Mouse (Mus musculus): ENCODE results near the gene Usp48.
"Not testable (repeated sequence)": the region's sequence is repeated elsewhere in the genome, so short reads cannot be mapped to it uniquely, and the experiment has no call there.

Usp48 gene

DNA sequence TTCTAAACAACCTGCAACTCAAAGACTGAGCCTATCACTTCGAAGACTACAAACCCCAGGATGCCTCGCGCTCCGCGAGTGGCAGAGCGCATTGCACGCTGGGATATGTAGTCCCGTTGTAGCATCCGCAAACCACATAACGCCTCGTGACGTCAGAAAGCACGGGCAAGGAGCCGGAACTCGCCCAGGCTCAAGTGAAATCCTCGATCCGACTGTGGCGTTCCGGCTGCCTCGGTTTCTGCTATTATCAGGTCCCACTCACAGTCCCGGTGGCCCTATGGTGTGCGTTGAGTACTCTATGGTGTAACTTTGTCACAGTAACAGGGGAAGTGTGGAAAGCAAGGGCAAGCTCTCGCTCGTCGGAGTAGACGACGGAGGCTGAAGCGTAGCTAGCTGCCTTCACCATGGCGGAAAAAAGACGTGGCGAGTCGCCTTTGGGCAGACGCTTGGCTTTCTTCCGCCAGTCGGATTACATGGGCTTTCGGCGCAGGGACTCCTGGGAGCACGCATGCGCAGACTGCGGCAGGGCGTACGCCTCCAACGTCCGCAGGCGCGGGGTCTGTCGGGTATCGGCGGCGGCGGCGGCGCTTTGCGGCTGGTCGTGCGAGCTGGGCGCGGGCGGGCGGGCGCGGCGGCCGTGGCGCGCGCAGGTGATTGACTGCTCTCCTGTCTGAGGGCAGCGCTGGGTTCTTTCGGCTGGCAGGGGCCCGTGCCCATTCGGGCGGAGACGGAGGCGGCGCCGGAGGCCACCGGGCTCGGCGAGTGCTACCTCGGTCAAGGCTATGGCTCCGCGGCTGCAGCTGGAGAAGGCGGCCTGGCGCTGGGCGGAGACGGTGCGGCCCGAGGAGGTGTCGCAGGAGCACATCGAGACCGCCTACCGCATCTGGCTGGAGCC lies at the start of gene Usp48:
Gene Usp48 (plus strand): TSS at position 155 of the 895 bp plus-strand sequence.
- peak; percentile 98 for DNase-seq

DNA sequence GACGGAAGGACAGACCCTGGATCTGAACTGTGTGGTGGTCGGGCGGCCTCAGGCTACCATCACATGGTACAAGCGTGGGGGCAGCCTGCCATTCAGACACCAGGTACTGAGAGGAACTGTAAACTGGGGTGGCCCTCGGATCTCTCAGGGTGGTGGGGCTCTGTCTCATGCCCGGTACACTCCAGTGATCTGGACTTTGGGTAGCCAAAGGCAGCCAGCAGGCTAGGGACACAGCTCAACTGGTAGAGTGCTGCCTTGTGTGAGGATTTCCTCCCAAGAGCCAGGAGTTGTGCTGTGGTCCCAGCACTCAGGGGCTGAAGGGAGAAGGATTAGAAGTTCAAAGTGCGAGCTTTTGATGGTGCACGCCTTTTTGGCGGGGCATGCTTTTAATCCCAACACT lies 48.0 kb upstream of the Usp48 start:
- DNase-seq = peak; percentile 14 to 18

DNA sequence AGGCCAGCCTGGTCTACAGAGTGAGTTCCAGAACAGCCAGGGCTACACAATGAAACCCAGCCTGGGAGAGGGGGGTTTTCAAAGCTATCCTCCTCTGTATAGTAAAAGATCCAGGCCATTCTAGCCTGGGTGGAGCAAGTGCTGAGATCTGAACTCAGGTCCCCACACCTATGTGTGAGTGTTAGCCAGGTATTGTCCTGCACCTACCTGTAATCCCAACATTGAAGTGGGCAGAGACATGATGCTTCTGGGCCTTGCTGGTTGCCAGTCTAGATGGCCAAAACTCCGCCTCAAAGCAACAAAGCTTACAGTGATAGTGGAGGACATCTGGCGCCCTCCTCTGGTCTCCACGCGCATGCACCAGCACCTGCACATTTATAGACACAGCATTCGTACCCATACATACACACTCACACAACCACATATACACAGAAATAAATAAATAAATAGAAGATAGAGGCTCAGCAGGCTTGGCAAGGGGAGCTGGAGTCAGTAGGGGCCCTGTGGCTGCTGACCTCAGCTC lies 47.5 kb upstream of the Usp48 start:
- peak; percentile 10 to 58 for DNase-seq

GRCm38 (mm10) chr4:137553466-137553865 lies 40.1 kb upstream of the Usp48 start:
- no peak for DNase-seq

GRCm38 (mm10) chr4:137556673-137557210 lies 36.8 kb upstream of the Usp48 start:
- no peak for DNase-seq

- no peak for DNase-seq
Measured at GRCm38 (mm10) chr4:137569873-137570272, 23.7 kb upstream of the Usp48 start.

- DNase-seq = no peak
Measured at GRCm38 (mm10) chr4:137574469-137574868, 19.1 kb upstream of the Usp48 start, which contains the start of gene Ldlrad2. TSS of gene Ldlrad2 (minus strand) at chr4:137574569.

DNA sequence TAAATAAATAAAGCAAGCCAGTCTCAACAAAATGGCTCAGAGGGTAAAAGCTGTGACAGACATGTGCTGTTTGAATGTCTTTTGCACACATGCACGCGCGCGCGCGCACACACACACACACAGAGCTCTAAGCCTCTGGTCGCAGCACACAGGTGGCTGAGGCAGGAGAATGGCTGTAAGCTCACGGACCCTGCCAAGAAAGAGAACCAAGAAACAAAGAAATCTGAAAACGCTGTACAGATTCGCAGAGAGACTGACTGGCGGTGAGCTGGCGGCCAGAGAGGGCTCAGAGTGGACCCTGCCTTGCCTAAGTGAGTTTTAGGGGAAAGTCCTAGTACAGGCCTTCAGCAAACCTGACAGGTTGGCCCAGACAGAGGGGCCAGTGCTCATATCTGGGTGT lies 16.1 kb upstream of the Usp48 start:
- no peak for DNase-seq

GRCm38 (mm10) chr4:137578181-137578845 lies 15.2 kb upstream of the Usp48 start:
- peak in 1 of 2 experiments; percentile 58 for DNase-seq

- no peak for DNase-seq
Measured at GRCm38 (mm10) chr4:137579789-137580188, 13.8 kb upstream of the Usp48 start.

DNA sequence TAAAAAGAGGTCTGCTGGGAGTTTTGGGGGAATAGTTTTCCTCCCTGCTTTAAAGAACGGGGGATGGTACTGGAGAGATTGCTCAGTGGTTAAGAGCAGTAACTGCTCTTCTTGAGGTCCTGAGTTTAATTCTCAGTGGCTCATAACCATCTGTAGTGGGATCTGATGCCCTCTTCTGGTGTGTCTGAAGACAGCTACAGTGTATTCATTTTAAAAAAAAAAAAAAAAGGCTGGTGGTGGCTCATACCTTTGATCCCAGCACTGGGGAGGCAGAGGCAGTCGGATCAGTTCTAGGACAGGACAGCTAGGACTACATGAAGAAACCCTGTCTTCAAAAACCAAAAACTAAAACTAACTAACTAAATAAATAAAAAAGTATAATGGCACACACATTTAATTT lies 13.3 kb upstream of the Usp48 start:
- DNase-seq = no peak

- DNase-seq = no peak
Measured at GRCm38 (mm10) chr4:137581815-137582214, 11.7 kb upstream of the Usp48 start.

- not testable (repeated sequence) for DNase-seq
Measured at GRCm38 (mm10) chr4:137589095-137589494, 4.5 kb upstream of the Usp48 start.

- DNase-seq = no peak
Measured at GRCm38 (mm10) chr4:137589586-137589985, 4.0 kb upstream of the Usp48 start.

- no peak for DNase-seq
Measured at GRCm38 (mm10) chr4:137590961-137591360, 2.6 kb upstream of the Usp48 start.

GRCm38 (mm10) chr4:137594496-137595270 lies 1.1 kb downstream of the Usp48 start:
- peak in 1 of 2 experiments; percentile 33 for DNase-seq

DNA sequence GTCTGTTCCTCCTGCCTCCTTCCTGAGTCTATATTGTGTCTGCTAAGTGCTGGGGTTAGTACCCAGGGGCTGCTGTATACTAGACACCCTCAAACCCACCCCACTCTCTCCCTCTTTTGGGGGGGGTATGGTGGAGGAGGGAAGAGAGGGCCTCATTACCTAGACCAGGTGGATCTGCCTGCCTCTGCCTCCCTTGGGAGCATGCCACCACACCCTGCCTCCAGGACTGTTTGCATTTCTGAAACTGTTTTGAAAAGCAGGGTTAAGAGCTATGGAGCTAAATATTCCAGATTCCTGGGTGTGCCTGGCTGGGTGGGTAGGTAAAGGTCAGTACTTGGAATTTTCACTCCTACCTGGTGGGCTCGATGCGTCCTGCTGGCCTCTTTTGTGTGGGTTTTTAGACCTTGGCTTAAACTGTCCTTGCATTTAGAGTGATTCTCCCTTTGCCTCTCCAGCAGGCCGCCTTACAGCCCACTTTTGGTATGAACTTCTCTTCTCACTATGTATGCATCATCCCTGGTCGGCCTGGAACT lies 3.6 kb downstream of the Usp48 start:
- DNase-seq = no peak

DNA sequence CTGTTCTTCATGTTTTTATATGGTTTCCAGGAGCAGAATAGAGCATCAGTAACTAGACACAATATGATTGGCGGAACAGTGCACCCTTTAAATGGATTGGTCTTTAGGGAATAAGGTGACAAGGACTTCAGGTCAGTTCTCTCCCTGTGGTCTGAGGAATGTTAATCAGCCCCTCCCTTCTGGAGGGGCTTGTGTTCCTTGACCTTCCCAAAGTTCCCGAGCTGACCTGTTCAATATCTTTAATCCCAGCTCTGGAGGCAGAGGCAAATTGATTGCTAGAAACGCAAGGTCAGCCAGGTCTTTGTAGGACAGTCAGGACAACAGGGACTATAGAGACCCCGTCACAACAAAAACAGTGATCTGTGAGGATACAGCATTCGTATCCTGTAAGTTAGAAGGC lies 5.0 kb downstream of the Usp48 start:
- no peak for DNase-seq

DNA sequence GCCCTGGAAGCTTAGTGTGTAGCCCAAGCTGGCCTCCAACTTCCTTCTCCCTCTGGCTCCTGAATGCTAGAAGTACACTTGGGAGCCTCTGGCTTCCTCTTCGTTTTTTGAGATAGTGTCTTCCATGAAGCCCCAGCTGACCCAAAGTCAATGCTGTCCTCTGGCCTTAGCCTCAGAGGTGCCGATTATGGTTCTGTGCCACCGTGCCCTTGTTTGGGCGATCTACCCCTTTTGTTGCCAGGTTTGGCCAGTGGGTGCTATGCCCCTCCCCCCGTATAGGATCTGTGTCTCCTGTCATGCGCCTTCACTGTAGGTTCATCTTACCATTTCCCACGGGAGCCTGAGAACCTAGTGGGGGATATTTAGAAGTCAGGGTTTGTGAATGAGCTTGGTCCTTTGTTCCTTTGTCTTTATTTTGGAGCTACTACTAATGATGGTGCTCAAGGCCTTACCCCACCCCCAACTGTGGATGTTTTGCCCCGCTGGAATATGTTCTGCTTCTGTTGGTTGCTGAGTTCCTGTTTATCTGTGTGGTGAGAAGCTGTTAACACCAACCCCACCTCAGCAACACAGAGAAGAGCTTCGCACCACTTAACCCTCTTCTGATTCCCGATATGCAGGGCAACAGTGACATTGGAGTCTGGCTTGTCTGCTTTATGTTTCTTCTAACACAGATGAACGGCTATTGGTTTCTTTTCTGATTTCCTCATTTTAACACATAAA lies 10.1 kb downstream of the Usp48 start:
- DNase-seq = no peak

DNA sequence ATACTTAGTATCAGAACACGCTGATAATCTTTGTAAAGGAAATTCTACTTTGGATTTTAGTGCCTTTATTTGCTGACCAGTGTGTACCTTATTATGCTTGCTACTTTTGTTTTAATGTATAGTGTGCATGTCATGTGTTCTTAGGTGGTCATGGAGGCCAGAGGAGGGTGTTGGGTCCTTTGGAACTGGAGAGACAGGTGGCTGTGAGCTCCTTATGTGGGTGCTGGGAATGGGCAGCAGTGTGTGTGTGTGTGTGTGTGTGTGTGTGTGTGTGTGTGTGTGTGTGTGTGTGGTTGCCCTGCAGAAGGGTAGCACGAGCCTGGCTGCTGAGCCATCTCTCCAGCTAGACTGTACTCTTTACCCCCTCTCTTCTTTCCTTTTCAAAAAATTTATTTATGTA lies 13.5 kb downstream of the Usp48 start:
- no peak for DNase-seq

GRCm38 (mm10) chr4:137609281-137609680 lies 15.7 kb downstream of the Usp48 start:
- DNase-seq = no peak

GRCm38 (mm10) chr4:137609702-137610101 lies 16.1 kb downstream of the Usp48 start:
- DNase-seq = no peak

All from kidney, adult 8-10 months (tissue).